In genomic region chr7:125847528-125847866, GRCm38 (mm10) we compare ENCODE assay signal across 16 mouse cellular contexts.
DNase-seq lines count a peak whose midpoint lies in the region; ATAC-seq and TF ChIP-seq lines count a peak whose summit lies in the region.
"Had no signal": no experiment of that assay in that cellular context is flagged by ENCODE, and none has a peak within 500 bp of the region (broad histone marks: within the 10 kb centered on the region; RNA-seq: fewer than 3 reads in every experiment).

No protein-coding gene starts in this region.

- intact Hi-C loops in gastrocnemius, adult 2 months (cut with DNase I): no loop called here

- WGBS in forebrain, embryonic 13.5 days: 89% methylated on average over 2 of the region's 2 CpGs
- 93% methylated on average over 2 of the region's 2 CpGs for WGBS in forebrain, embryonic 10.5 days
- 57% methylated on average over 2 of the region's 2 CpGs for WGBS in heart, embryonic 16.5 days

- DNase-seq in forebrain, embryonic 10.5 days (ENCODE audit: extremely low spot score, low spot score): no peak
- DNase-seq in heart, adult 8-10 months (ENCODE audit: low spot score): no peak
- DNase-seq in right cerebral cortex, postnatal 25 days: peak; percentile 10
- no peak for DNase-seq in right cerebral cortex, postnatal 4 days
- DNase-seq in thymus, postnatal 25 days: no peak
- DNase-seq in gastrocnemius, adult 2 months: no peak
- DNase-seq: cerebellum, adult 8-10 months; kidney, adult 18-20 months; liver had no signal

- ATAC-seq in forebrain, embryonic 13.5 days: no peak
- peak; percentile 4; the same call in 1 of the 2 replicates for ATAC-seq in heart, embryonic 16.5 days (replicated peaks; ENCODE audit: extremely low read depth, insufficient read depth, low FRiP score)
- ATAC-seq: CD4-positive, CD25-positive, alpha-beta regulatory T cell, adult 4 months had no signal

- H3K4me3 ChIP-seq in forebrain, embryonic 13.5 days: no peak overlapping the region
- H3K4me3 ChIP-seq in forebrain, embryonic 10.5 days: no peak overlapping the region
- no peak overlapping the region for H3K4me3 ChIP-seq in heart, embryonic 16.5 days (ENCODE audit: low read length)
- no peak overlapping the region for H3K4me3 ChIP-seq in gastrocnemius, adult 2 months
- H3K4me3 ChIP-seq: midbrain, embryonic 12.5 days; neural tube, embryonic 13.5 days had no signal

- no peaks in the 10 kb centered on the region for H3K9me3 ChIP-seq in forebrain, embryonic 13.5 days (replicated peaks)
- no peaks in the 10 kb centered on the region for H3K9me3 ChIP-seq in forebrain, embryonic 10.5 days
- H3K9me3 ChIP-seq in heart, embryonic 16.5 days (replicated peaks; ENCODE audit: control insufficient read depth, low read length): no peaks in the 10 kb centered on the region
- H3K9me3 ChIP-seq: midbrain, embryonic 12.5 days; neural tube, embryonic 13.5 days had no signal

- TF ChIP-seq CTCF in gastrocnemius, adult 2 months (IDR thresholded peaks at IDR 0.05): no peak

- H3K9ac ChIP-seq in forebrain, embryonic 13.5 days: no peak overlapping the region
- no peak overlapping the region for H3K9ac ChIP-seq in heart, embryonic 16.5 days (ENCODE audit: low read length)
- H3K9ac ChIP-seq: midbrain, embryonic 12.5 days; neural tube, embryonic 13.5 days had no signal

- H3K36me3 ChIP-seq in forebrain, embryonic 13.5 days (ENCODE audit: poor library complexity, severe bottlenecking): peaks cover 39% of the 10 kb centered on the region
- peaks cover 22% of the 10 kb centered on the region for H3K36me3 ChIP-seq in forebrain, embryonic 10.5 days (replicated peaks)
- peaks cover 9% of the 10 kb centered on the region; the same call in 1 of the 2 replicates for H3K36me3 ChIP-seq in heart, embryonic 16.5 days (ENCODE audit: control insufficient read depth, insufficient read depth)

- 0 out of 2 replicates have a peak overlapping the region, but pooled peaks have one; percentile 6 for H3K27ac ChIP-seq in forebrain, embryonic 13.5 days
- H3K27ac ChIP-seq in forebrain, embryonic 10.5 days: no peak overlapping the region
- peak overlapping the region; percentile 72 for H3K27ac ChIP-seq in heart, embryonic 16.5 days (ENCODE audit: low read length)
- H3K27ac ChIP-seq in gastrocnemius, adult 2 months: no peak overlapping the region
- H3K27ac ChIP-seq: kidney, postnatal 0 days; midbrain, embryonic 12.5 days; neural tube, embryonic 13.5 days; stomach, postnatal 0 days had no signal

- H3K27me3 ChIP-seq in forebrain, embryonic 13.5 days: no peaks in the 10 kb centered on the region
- H3K27me3 ChIP-seq in forebrain, embryonic 10.5 days (ENCODE audit: poor library complexity, severe bottlenecking): no peaks in the 10 kb centered on the region
- H3K27me3 ChIP-seq in heart, embryonic 16.5 days (ENCODE audit: control insufficient read depth, insufficient read depth, low read length): no peaks in the 10 kb centered on the region
- H3K27me3 ChIP-seq: midbrain, embryonic 12.5 days; neural tube, embryonic 13.5 days had no signal

- H3K4me1 ChIP-seq in forebrain, embryonic 13.5 days: no peaks in the 10 kb centered on the region
- H3K4me1 ChIP-seq in forebrain, embryonic 10.5 days: no peaks in the 10 kb centered on the region
- H3K4me1 ChIP-seq in heart, embryonic 16.5 days (ENCODE audit: control insufficient read depth, insufficient read depth, low read length): peaks cover 32% of the 10 kb centered on the region
- H3K4me1 ChIP-seq: midbrain, embryonic 12.5 days; neural tube, embryonic 13.5 days had no signal

- no peak overlapping the region for H3K4me2 ChIP-seq in forebrain, embryonic 13.5 days
- no peak overlapping the region for H3K4me2 ChIP-seq in heart, embryonic 16.5 days (ENCODE audit: low read depth, low read length)
- H3K4me2 ChIP-seq: midbrain, embryonic 12.5 days; neural tube, embryonic 13.5 days had no signal

Comparison
In these comparisons a context has a peak if more than half of its experiments do, and no peak if none do; other contexts are left out.
1. H3K27ac ChIP-seq: peak in forebrain, embryonic 13.5 days (single experiment) and heart, embryonic 16.5 days (single experiment); none in forebrain, embryonic 10.5 days (single experiment) and gastrocnemius, adult 2 months (single experiment).